Mouse (Mus musculus): ENCODE data around the gene Card19. TPM values are rescaled to one million over a fixed set of nuclear protein-coding genes. Genes with fewer than 3 reads are reported as not detected.

Gene Card19
- polyA plus RNA-seq, 1 experiment, result 79.4 TPM

GRCm38 (mm10) chr13:49233792-49234572, 18.1 kb upstream of the Card19 start:
- H3K36me3 ChIP-seq (ENCODE audit: control insufficient read depth, insufficient read depth, low read length), result peaks cover 37% of the 10 kb centered on the region
- TF ChIP-seq CTCF (IDR thresholded peaks at IDR 0.05; ENCODE audit: extremely low read depth, insufficient read depth, insufficient read length, insufficient replicate concordance), result no peak
- no peak for TF ChIP-seq POLR2A (IDR thresholded peaks at IDR 0.05; ENCODE audit: low read depth, low read length)
- no peaks in the 10 kb centered on the region for H3K4me1 ChIP-seq (ENCODE audit: control insufficient read depth, insufficient read depth, insufficient read length)
- H3K27ac ChIP-seq (ENCODE audit: insufficient read depth, low read length), result no peak overlapping the region
- no peak overlapping the region for H3K4me3 ChIP-seq (ENCODE audit: extremely low read depth, insufficient read depth, insufficient read length)
- H3K27me3 ChIP-seq (ENCODE audit: control insufficient read depth, insufficient read depth, low read length), result no peaks in the 10 kb centered on the region
- DNase-seq (ENCODE audit: low read depth in 1 of 2, low spot score in 2 of 2), result no peak
- 95% methylated on average over 8 of the region's 8 CpGs for WGBS

GRCm38 (mm10) chr13:49225633-49226032, 9.8 kb upstream of the Card19 start:
- no peaks in the 10 kb centered on the region for H3K27me3 ChIP-seq (ENCODE audit: control insufficient read depth, insufficient read depth, low read length)
- peak overlapping the region; percentile 76 for H3K27ac ChIP-seq (ENCODE audit: insufficient read depth, low read length)
- WGBS, result 58% methylated on average over 4 of the region's 4 CpGs
- no peaks in the 10 kb centered on the region; the same call in 1 of the 2 replicates for H3K36me3 ChIP-seq (ENCODE audit: control insufficient read depth, insufficient read depth, low read length)
- peaks cover 16% of the 10 kb centered on the region; the same call in 1 of the 2 replicates for H3K4me1 ChIP-seq (ENCODE audit: control insufficient read depth, insufficient read depth, insufficient read length)
- no peak overlapping the region for H3K4me3 ChIP-seq (ENCODE audit: extremely low read depth, insufficient read depth, insufficient read length)
- no peak for TF ChIP-seq POLR2A (IDR thresholded peaks at IDR 0.05; ENCODE audit: low read depth, low read length)
- TF ChIP-seq CTCF (IDR thresholded peaks at IDR 0.05; ENCODE audit: extremely low read depth, insufficient read depth, insufficient read length, insufficient replicate concordance), result no peak
- DNase-seq (ENCODE audit: low read depth in 1 of 2, low spot score in 2 of 2), result no peak

GRCm38 (mm10) chr13:49225159-49225558, 9.3 kb upstream of the Card19 start:
- peak overlapping the region; percentile 98 for H3K27ac ChIP-seq (ENCODE audit: insufficient read depth, low read length)
- H3K4me1 ChIP-seq (ENCODE audit: control insufficient read depth, insufficient read depth, insufficient read length), result peaks cover 16% of the 10 kb centered on the region; the same call in 1 of the 2 replicates
- 35% methylated on average over 3 of the region's 3 CpGs for WGBS
- TF ChIP-seq CTCF (IDR thresholded peaks at IDR 0.05; ENCODE audit: extremely low read depth, insufficient read depth, insufficient read length, insufficient replicate concordance), result no peak
- TF ChIP-seq POLR2A (IDR thresholded peaks at IDR 0.05; ENCODE audit: low read depth, low read length), result no peak
- no peak overlapping the region for H3K4me3 ChIP-seq (ENCODE audit: extremely low read depth, insufficient read depth, insufficient read length)
- no peaks in the 10 kb centered on the region; the same call in 1 of the 2 replicates for H3K36me3 ChIP-seq (ENCODE audit: control insufficient read depth, insufficient read depth, low read length)
- peak in 1 of 2 experiments; percentile 82 for DNase-seq (ENCODE audit: low read depth in 1 of 2, low spot score in 2 of 2)
- no peaks in the 10 kb centered on the region for H3K27me3 ChIP-seq (ENCODE audit: control insufficient read depth, insufficient read depth, low read length)

GRCm38 (mm10) chr13:49224729-49225128, 8.9 kb upstream of the Card19 start:
- 56% methylated on average over 6 of the region's 6 CpGs for WGBS
- Histone ChIP-seq H3K4me1 (ENCODE audit: control insufficient read depth, insufficient read depth, insufficient read length) (peaks cover 16% of the 10 kb centered on the region; the same call in 1 of the 2 replicates), H3K4me3 (ENCODE audit: extremely low read depth, insufficient read depth, insufficient read length) (no peak overlapping the region), H3K27me3 (ENCODE audit: control insufficient read depth, insufficient read depth, low read length) (no peaks in the 10 kb centered on the region), H3K36me3 (ENCODE audit: control insufficient read depth, insufficient read depth, low read length) (no peaks in the 10 kb centered on the region; the same call in 1 of the 2 replicates), H3K27ac (ENCODE audit: insufficient read depth, low read length) (peak overlapping the region; percentile 98)
- DNase-seq (ENCODE audit: low read depth in 1 of 2, low spot score in 2 of 2), result peak in 1 of 2 experiments; percentile 33
- TF ChIP-seq CTCF (IDR thresholded peaks at IDR 0.05; ENCODE audit: extremely low read depth, insufficient read depth, insufficient read length, insufficient replicate concordance), result no peak
- TF ChIP-seq POLR2A (IDR thresholded peaks at IDR 0.05; ENCODE audit: low read depth, low read length), result no peak

GRCm38 (mm10) chr13:49224314-49224713, 8.5 kb upstream of the Card19 start:
- Histone ChIP-seq H3K27ac (ENCODE audit: insufficient read depth, low read length) (peak overlapping the region; percentile 98), H3K36me3 (ENCODE audit: control insufficient read depth, insufficient read depth, low read length) (no peaks in the 10 kb centered on the region; the same call in 1 of the 2 replicates), H3K4me3 (ENCODE audit: extremely low read depth, insufficient read depth, insufficient read length) (no peak overlapping the region), H3K4me1 (ENCODE audit: control insufficient read depth, insufficient read depth, insufficient read length) (peaks cover 16% of the 10 kb centered on the region; the same call in 1 of the 2 replicates), H3K27me3 (ENCODE audit: control insufficient read depth, insufficient read depth, low read length) (no peaks in the 10 kb centered on the region)
- WGBS, result 81% methylated on average over 10 of the region's 10 CpGs
- no peak for DNase-seq (ENCODE audit: low read depth in 1 of 2, low spot score in 2 of 2)
- no peak for TF ChIP-seq POLR2A (IDR thresholded peaks at IDR 0.05; ENCODE audit: low read depth, low read length)
- no peak for TF ChIP-seq CTCF (IDR thresholded peaks at IDR 0.05; ENCODE audit: extremely low read depth, insufficient read depth, insufficient read length, insufficient replicate concordance)

GRCm38 (mm10) chr13:49220912-49221311, 5.1 kb upstream of the Card19 start:
- no peak for TF ChIP-seq POLR2A (IDR thresholded peaks at IDR 0.05; ENCODE audit: low read depth, low read length)
- TF ChIP-seq CTCF (IDR thresholded peaks at IDR 0.05; ENCODE audit: extremely low read depth, insufficient read depth, insufficient read length, insufficient replicate concordance), result no peak
- WGBS, result 70% methylated on average over 5 of the region's 5 CpGs
- Histone ChIP-seq H3K4me3 (ENCODE audit: extremely low read depth, insufficient read depth, insufficient read length) (no peak overlapping the region), H3K4me1 (ENCODE audit: control insufficient read depth, insufficient read depth, insufficient read length) (peaks cover 15% of the 10 kb centered on the region; the same call in 1 of the 2 replicates), H3K27ac (ENCODE audit: insufficient read depth, low read length) (no peak overlapping the region), H3K36me3 (ENCODE audit: control insufficient read depth, insufficient read depth, low read length) (no peaks in the 10 kb centered on the region), H3K27me3 (ENCODE audit: control insufficient read depth, insufficient read depth, low read length) (no peaks in the 10 kb centered on the region)
- no peak for DNase-seq (ENCODE audit: low read depth in 1 of 2, low spot score in 2 of 2)

- H3K4me1 ChIP-seq (ENCODE audit: control insufficient read depth, insufficient read depth, insufficient read length), result peaks cover 16% of the 10 kb centered on the region; the same call in 1 of the 2 replicates
- no peaks in the 10 kb centered on the region for H3K36me3 ChIP-seq (ENCODE audit: control insufficient read depth, insufficient read depth, low read length)
- no peak overlapping the region for H3K4me3 ChIP-seq (ENCODE audit: extremely low read depth, insufficient read depth, insufficient read length)
- 68% methylated on average over 4 of the region's 4 CpGs for WGBS
- H3K27ac ChIP-seq (ENCODE audit: insufficient read depth, low read length), result no peak overlapping the region
- H3K27me3 ChIP-seq (ENCODE audit: control insufficient read depth, insufficient read depth, low read length), result no peaks in the 10 kb centered on the region
- TF ChIP-seq CTCF (IDR thresholded peaks at IDR 0.05; ENCODE audit: extremely low read depth, insufficient read depth, insufficient read length, insufficient replicate concordance) (no peak), POLR2A (IDR thresholded peaks at IDR 0.05; ENCODE audit: low read depth, low read length) (no peak)
- DNase-seq (ENCODE audit: low read depth in 1 of 2, low spot score in 2 of 2), result no peak
These were observed 3.5 kb upstream of the Card19 start for GRCm38 (mm10) chr13:49219367-49219766.
